Mouse (Mus musculus): ENCODE data around the gene Btbd9. TPM values are rescaled to one million over a fixed set of nuclear protein-coding genes. Genes with fewer than 3 reads are reported as not detected.

Gene Btbd9
- total RNA-seq, 1 experiment from 2014 or later = 33.4 TPM

GRCm38 (mm10) chr17:30480381-30480780 is 95.9 kb downstream of the Btbd9 start:
- no peak for ATAC-seq (replicated peaks in 1 of 2; ENCODE audit: insufficient read depth in 1 of 2, low FRiP score in 2 of 2, low TSS enrichment in 1 of 2, low read depth in 1 of 2, poor library complexity in 2 of 2, severe bottlenecking in 2 of 2)

GRCm38 (mm10) chr17:30478181-30478580 is 98.1 kb downstream of the Btbd9 start:
- ATAC-seq (replicated peaks in 1 of 2; ENCODE audit: insufficient read depth in 1 of 2, low FRiP score in 2 of 2, low TSS enrichment in 1 of 2, low read depth in 1 of 2, poor library complexity in 2 of 2, severe bottlenecking in 2 of 2) = no peak

GRCm38 (mm10) chr17:30474561-30474960 is 101.7 kb downstream of the Btbd9 start:
- ATAC-seq (replicated peaks in 1 of 2; ENCODE audit: insufficient read depth in 1 of 2, low FRiP score in 2 of 2, low TSS enrichment in 1 of 2, low read depth in 1 of 2, poor library complexity in 2 of 2, severe bottlenecking in 2 of 2) = no peak

GRCm38 (mm10) chr17:30472776-30473175 is 103.5 kb downstream of the Btbd9 start:
- ATAC-seq (replicated peaks in 1 of 2; ENCODE audit: insufficient read depth in 1 of 2, low FRiP score in 2 of 2, low TSS enrichment in 1 of 2, low read depth in 1 of 2, poor library complexity in 2 of 2, severe bottlenecking in 2 of 2) = no peak

- no peak for ATAC-seq (replicated peaks in 1 of 2; ENCODE audit: insufficient read depth in 1 of 2, low FRiP score in 2 of 2, low TSS enrichment in 1 of 2, low read depth in 1 of 2, poor library complexity in 2 of 2, severe bottlenecking in 2 of 2)
Measured at GRCm38 (mm10) chr17:30471512-30471911, 104.8 kb downstream of the Btbd9 start.

- no peak for ATAC-seq (replicated peaks in 1 of 2; ENCODE audit: insufficient read depth in 1 of 2, low FRiP score in 2 of 2, low TSS enrichment in 1 of 2, low read depth in 1 of 2, poor library complexity in 2 of 2, severe bottlenecking in 2 of 2)
Measured at GRCm38 (mm10) chr17:30470790-30471189, 105.5 kb downstream of the Btbd9 start.

- no peak for ATAC-seq (replicated peaks in 1 of 2; ENCODE audit: insufficient read depth in 1 of 2, low FRiP score in 2 of 2, low TSS enrichment in 1 of 2, low read depth in 1 of 2, poor library complexity in 2 of 2, severe bottlenecking in 2 of 2)
Measured at GRCm38 (mm10) chr17:30470286-30470685, 106.0 kb downstream of the Btbd9 start.

GRCm38 (mm10) chr17:30469511-30470076 is 106.7 kb downstream of the Btbd9 start:
- no peak for ATAC-seq (replicated peaks in 1 of 2; ENCODE audit: insufficient read depth in 1 of 2, low FRiP score in 2 of 2, low TSS enrichment in 1 of 2, low read depth in 1 of 2, poor library complexity in 2 of 2, severe bottlenecking in 2 of 2)

- ATAC-seq (replicated peaks in 1 of 2; ENCODE audit: insufficient read depth in 1 of 2, low FRiP score in 2 of 2, low TSS enrichment in 1 of 2, low read depth in 1 of 2, poor library complexity in 2 of 2, severe bottlenecking in 2 of 2) = no peak
Measured at GRCm38 (mm10) chr17:30468368-30468767, 107.9 kb downstream of the Btbd9 start.

GRCm38 (mm10) chr17:30467566-30468213 is 108.6 kb downstream of the Btbd9 start:
- no peak for ATAC-seq (replicated peaks in 1 of 2; ENCODE audit: insufficient read depth in 1 of 2, low FRiP score in 2 of 2, low TSS enrichment in 1 of 2, low read depth in 1 of 2, poor library complexity in 2 of 2, severe bottlenecking in 2 of 2)

- ATAC-seq (replicated peaks in 1 of 2; ENCODE audit: insufficient read depth in 1 of 2, low FRiP score in 2 of 2, low TSS enrichment in 1 of 2, low read depth in 1 of 2, poor library complexity in 2 of 2, severe bottlenecking in 2 of 2) = no peak
Measured at GRCm38 (mm10) chr17:30465060-30465762, 111.1 kb downstream of the Btbd9 start.

- ATAC-seq (replicated peaks in 1 of 2; ENCODE audit: insufficient read depth in 1 of 2, low FRiP score in 2 of 2, low TSS enrichment in 1 of 2, low read depth in 1 of 2, poor library complexity in 2 of 2, severe bottlenecking in 2 of 2) = no peak
Measured at GRCm38 (mm10) chr17:30464240-30464745, 112.0 kb downstream of the Btbd9 start.

GRCm38 (mm10) chr17:30460727-30461349 is 115.5 kb downstream of the Btbd9 start:
- no peak for ATAC-seq (replicated peaks in 1 of 2; ENCODE audit: insufficient read depth in 1 of 2, low FRiP score in 2 of 2, low TSS enrichment in 1 of 2, low read depth in 1 of 2, poor library complexity in 2 of 2, severe bottlenecking in 2 of 2)

GRCm38 (mm10) chr17:30459706-30460105 is 116.6 kb downstream of the Btbd9 start:
- ATAC-seq (replicated peaks in 1 of 2; ENCODE audit: insufficient read depth in 1 of 2, low FRiP score in 2 of 2, low TSS enrichment in 1 of 2, low read depth in 1 of 2, poor library complexity in 2 of 2, severe bottlenecking in 2 of 2) = no peak

- ATAC-seq (replicated peaks in 1 of 2; ENCODE audit: insufficient read depth in 1 of 2, low FRiP score in 2 of 2, low TSS enrichment in 1 of 2, low read depth in 1 of 2, poor library complexity in 2 of 2, severe bottlenecking in 2 of 2) = no peak
Measured at GRCm38 (mm10) chr17:30458926-30459325, 117.4 kb downstream of the Btbd9 start.

- no peak for ATAC-seq (replicated peaks in 1 of 2; ENCODE audit: insufficient read depth in 1 of 2, low FRiP score in 2 of 2, low TSS enrichment in 1 of 2, low read depth in 1 of 2, poor library complexity in 2 of 2, severe bottlenecking in 2 of 2)
Measured at GRCm38 (mm10) chr17:30458301-30458700, 118.0 kb downstream of the Btbd9 start.

- ATAC-seq (replicated peaks in 1 of 2; ENCODE audit: insufficient read depth in 1 of 2, low FRiP score in 2 of 2, low TSS enrichment in 1 of 2, low read depth in 1 of 2, poor library complexity in 2 of 2, severe bottlenecking in 2 of 2) = no peak
Measured at GRCm38 (mm10) chr17:30457486-30457885, 118.8 kb downstream of the Btbd9 start.

- ATAC-seq (replicated peaks in 1 of 2; ENCODE audit: insufficient read depth in 1 of 2, low FRiP score in 2 of 2, low TSS enrichment in 1 of 2, low read depth in 1 of 2, poor library complexity in 2 of 2, severe bottlenecking in 2 of 2) = no peak
Measured at GRCm38 (mm10) chr17:30456293-30456692, 120.0 kb downstream of the Btbd9 start.
